8 mouse cellular contexts compared by ENCODE assay signal in the genomic region with DNA sequence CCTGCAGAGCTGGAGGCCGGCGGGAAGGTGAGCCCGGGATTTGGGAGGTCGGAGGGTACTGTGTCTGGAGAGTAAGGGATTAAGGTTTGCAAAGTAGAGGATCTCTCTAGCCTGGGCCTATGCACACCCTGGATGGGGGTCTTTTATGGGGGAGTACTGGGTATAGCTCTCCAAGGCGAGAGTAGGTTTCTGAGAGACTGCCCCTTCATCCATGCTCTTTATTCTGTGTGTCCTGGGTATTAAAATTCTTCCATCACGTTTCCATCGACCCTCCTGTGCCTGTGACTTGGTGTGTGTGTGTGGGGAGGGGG. TPM values are rescaled to one million over a fixed set of nuclear protein-coding genes. Genes with fewer than 3 reads are reported as not detected.
A peak's percentile ranks its signal among the peaks of the same experiment; 100 is the strongest.
DNase-seq lines count a peak whose midpoint lies in the region; ATAC-seq lines count a peak whose summit lies in the region.

No protein-coding gene starts in this region.

- H3K27me3 ChIP-seq in kidney, embryonic 14.5 days (ENCODE audit: control insufficient read depth, insufficient read depth, low read length), result no peaks in the 10 kb centered on the region
- H3K27me3 ChIP-seq in hindbrain, embryonic 13.5 days, result no peaks in the 10 kb centered on the region
- no peaks in the 10 kb centered on the region for H3K27me3 ChIP-seq in midbrain, embryonic 13.5 days

- H3K4me3 ChIP-seq in kidney, embryonic 14.5 days (ENCODE audit: low read length), result peak overlapping the region; percentile 66
- H3K4me3 ChIP-seq in brown adipose tissue, adult 24 weeks (ENCODE audit: insufficient read depth, low read depth, low read length), result peak overlapping the region; percentile 68
- H3K4me3 ChIP-seq in hindbrain, embryonic 13.5 days, result peak overlapping the region; percentile 78
- H3K4me3 ChIP-seq in midbrain, embryonic 13.5 days (replicated peaks), result peak overlapping the region; percentile 77

- peak; percentile 43 for ATAC-seq in kidney, embryonic 14.5 days (ENCODE audit: low FRiP score, low TSS enrichment)
- peak; percentile 64 for ATAC-seq in hindbrain, embryonic 13.5 days (ENCODE audit: low FRiP score)
- peak; percentile 68 for ATAC-seq in midbrain, embryonic 13.5 days

- 1% methylated on average over 7 of the region's 7 CpGs for WGBS in kidney, embryonic 14.5 days
- WGBS in hindbrain, embryonic 13.5 days, result 0% methylated on average over 7 of the region's 7 CpGs
- under 1% methylated on average over 7 of the region's 7 CpGs for WGBS in midbrain, embryonic 13.5 days

- intact Hi-C loops in left cerebral cortex, postnatal 10 days (cut with DNase I), result loop anchor here (5.0 kb wide), 1 partner anchor 662 kb away; no protein-coding TSS in a partner anchor

- no peak overlapping the region for H3K27ac ChIP-seq in kidney, embryonic 14.5 days (ENCODE audit: low read depth, low read length)
- H3K27ac ChIP-seq in brown adipose tissue, adult 24 weeks (replicated peaks; ENCODE audit: low read depth, low read length), result no peak overlapping the region
- peak overlapping the region; percentile 94 for H3K27ac ChIP-seq in hindbrain, embryonic 13.5 days
- H3K27ac ChIP-seq in midbrain, embryonic 13.5 days, result peak overlapping the region; percentile 95

- H3K4me2 ChIP-seq in kidney, embryonic 14.5 days (replicated peaks; ENCODE audit: low read depth, low read length), result peak overlapping the region; percentile 93
- peak overlapping the region; percentile 88 for H3K4me2 ChIP-seq in hindbrain, embryonic 13.5 days
- H3K4me2 ChIP-seq in midbrain, embryonic 13.5 days (replicated peaks), result peak overlapping the region; percentile 64

- peak overlapping the region; percentile 75 for H3K9ac ChIP-seq in kidney, embryonic 14.5 days (ENCODE audit: low read depth, low read length)
- H3K9ac ChIP-seq in hindbrain, embryonic 13.5 days, result peak overlapping the region; percentile 88
- H3K9ac ChIP-seq in midbrain, embryonic 13.5 days (replicated peaks), result peak overlapping the region; percentile 92

- DNase-seq in kidney, adult 18-20 months, result no peak
- no peak for DNase-seq in adrenal gland, adult 18-20 months (ENCODE audit: low spot score in 2 of 2)
- no peak for DNase-seq in left cerebral cortex, postnatal 10 days (ENCODE audit: extremely low spot score in 1 of 2, low spot score in 2 of 2)
- DNase-seq in adipocyte (ENCODE audit: low spot score), result no peak

- H3K36me3 ChIP-seq in kidney, embryonic 14.5 days (ENCODE audit: control insufficient read depth, insufficient read depth, low read length), result no peaks in the 10 kb centered on the region
- H3K36me3 ChIP-seq in hindbrain, embryonic 13.5 days, result no peaks in the 10 kb centered on the region
- H3K36me3 ChIP-seq in midbrain, embryonic 13.5 days, result no peaks in the 10 kb centered on the region

- 0 out of 2 replicates have a peak, but pooled peaks cover 6% of the 10 kb centered on the region for H3K4me1 ChIP-seq in kidney, embryonic 14.5 days (ENCODE audit: control insufficient read depth, insufficient read depth, low read length)
- H3K4me1 ChIP-seq in brown adipose tissue, adult 24 weeks (ENCODE audit: control insufficient read depth, insufficient read depth, insufficient read length, low read length), result no peaks in the 10 kb centered on the region
- H3K4me1 ChIP-seq in hindbrain, embryonic 13.5 days (replicated peaks), result peaks cover 27% of the 10 kb centered on the region
- peaks cover 35% of the 10 kb centered on the region for H3K4me1 ChIP-seq in midbrain, embryonic 13.5 days (replicated peaks)

- no peaks in the 10 kb centered on the region for H3K9me3 ChIP-seq in kidney, embryonic 14.5 days (ENCODE audit: control insufficient read depth, low read length)
- no peaks in the 10 kb centered on the region for H3K9me3 ChIP-seq in hindbrain, embryonic 13.5 days
- no peaks in the 10 kb centered on the region for H3K9me3 ChIP-seq in midbrain, embryonic 13.5 days

RNA-seq across cellular contexts. Expression of a gene that starts 0.5 kb away (rescaled TPM):
- 9.2 and 11.8 TPM in 2 replicates for polyA plus RNA-seq in kidney, embryonic 14.5 days (2014; fragmentation: Nextera tagmentation; extraction: Ambion mirVana)
- 1.8 and 3.1 TPM in 2 replicates for polyA plus RNA-seq in brown adipose tissue, adult 24 weeks (2012; ENCODE audit: insufficient read depth, insufficient read length, missing spikeins)
- 28.3 and 29.5 TPM in 2 replicates for polyA plus RNA-seq in hindbrain, embryonic 13.5 days (2015; fragmentation: Nextera tagmentation; extraction: Ambion mirVana)
- polyA plus RNA-seq in midbrain, embryonic 13.5 days (2015; fragmentation: Nextera tagmentation; extraction: Ambion mirVana), result 26.6 and 31.2 TPM in 2 replicates
- 1 to 10 TPM; 4.7 to 9.1 TPM for total RNA-seq in adrenal gland, adult 18-20 months (2021)
- 100 to 1,000 TPM; 131 to 163 TPM for total RNA-seq in left cerebral cortex, postnatal 10 days (2021)

RNA-seq across cellular contexts. Expression of a gene that starts 30.5 kb away (rescaled TPM):
- polyA plus RNA-seq in kidney, embryonic 14.5 days (2014; fragmentation: Nextera tagmentation; extraction: Ambion mirVana), result 2.7 and 3.2 TPM in 2 replicates
- not detected in 2 replicates for polyA plus RNA-seq in brown adipose tissue, adult 24 weeks (2012; ENCODE audit: insufficient read depth, insufficient read length, missing spikeins)
- 0.70 and 0.87 TPM in 2 replicates for polyA plus RNA-seq in hindbrain, embryonic 13.5 days (2015; fragmentation: Nextera tagmentation; extraction: Ambion mirVana)
- 0.67 and 0.90 TPM in 2 replicates for polyA plus RNA-seq in midbrain, embryonic 13.5 days (2015; fragmentation: Nextera tagmentation; extraction: Ambion mirVana)
- not detected for total RNA-seq in adrenal gland, adult 18-20 months (2021)
- 1 to 10 TPM; 1.7 to 2.1 TPM for total RNA-seq in left cerebral cortex, postnatal 10 days (2021)

Comparison
In these comparisons a context has a peak if more than half of its experiments do, and no peak if none do; other contexts are left out.
1. H3K27ac ChIP-seq: peak in hindbrain, embryonic 13.5 days (single experiment) and midbrain, embryonic 13.5 days (single experiment); none in kidney, embryonic 14.5 days (single experiment) and brown adipose tissue, adult 24 weeks (single experiment).
2. Peak in every context shown above with its lines, with median percentiles within 50 percentile points of each other: ATAC-seq, H3K4me2 ChIP-seq, H3K4me3 ChIP-seq and H3K9ac ChIP-seq.